Mouse (Mus musculus) left cerebral cortex, adult 11 months (tissue): Measurements from ENCODE around the gene Zfp473.
"Not testable (repeated sequence)": the region's sequence is repeated elsewhere in the genome, so short reads cannot be mapped to it uniquely, and the experiment has no call there.

Source experiments
- DNase-seq: peaks from one replicate; pipeline ENCODE4 v3.0.0; 2022; ENCODE audit warnings: low spot score

Zfp473 gene

GRCm38 (mm10) chr7:44709881-44710280, 41.0 kb downstream of the Zfp473 start:
- no peak for DNase-seq

GRCm38 (mm10) chr7:44708574-44708973, 42.3 kb downstream of the Zfp473 start, which contains the start of gene Izumo2:
Izumo2 (plus strand) TSS chr7:44708742.
- DNase-seq, result no peak

- not testable (repeated sequence) for DNase-seq
Measured at GRCm38 (mm10) chr7:44708093-44708492, 42.8 kb downstream of the Zfp473 start.

- DNase-seq, result no peak
Measured at GRCm38 (mm10) chr7:44707169-44707675, 43.6 kb downstream of the Zfp473 start.

- no peak for DNase-seq
Measured at GRCm38 (mm10) chr7:44706322-44706721, 44.5 kb downstream of the Zfp473 start.

- no peak for DNase-seq
Measured at GRCm38 (mm10) chr7:44705086-44705485, 45.8 kb downstream of the Zfp473 start.

GRCm38 (mm10) chr7:44704363-44704762, 46.5 kb downstream of the Zfp473 start:
- no peak for DNase-seq

- no peak for DNase-seq
Measured at GRCm38 (mm10) chr7:44702985-44703384, 47.9 kb downstream of the Zfp473 start.

- peak; percentile 23 for DNase-seq
Measured at GRCm38 (mm10) chr7:44701921-44702320, 48.9 kb downstream of the Zfp473 start.

- no peak for DNase-seq
Measured at GRCm38 (mm10) chr7:44697980-44698379, 52.9 kb downstream of the Zfp473 start.

- no peak for DNase-seq
Measured at GRCm38 (mm10) chr7:44697191-44697710, 53.6 kb downstream of the Zfp473 start.

GRCm38 (mm10) chr7:44695223-44695622, 55.6 kb downstream of the Zfp473 start:
- DNase-seq, result no peak

GRCm38 (mm10) chr7:44693427-44694175, 57.2 kb downstream of the Zfp473 start:
- no peak for DNase-seq

- DNase-seq, result no peak
Measured at GRCm38 (mm10) chr7:44689331-44689730, 61.5 kb downstream of the Zfp473 start.

- no peak for DNase-seq
Measured at GRCm38 (mm10) chr7:44688890-44689289, 62.0 kb downstream of the Zfp473 start.

GRCm38 (mm10) chr7:44685531-44686402, 65.1 kb downstream of the Zfp473 start:
- DNase-seq, result no peak

- no peak for DNase-seq
Measured at GRCm38 (mm10) chr7:44683656-44684055, 67.2 kb downstream of the Zfp473 start.
